Comparison of ENCODE assay signal across 16 mouse cellular contexts in the genomic region with DNA sequence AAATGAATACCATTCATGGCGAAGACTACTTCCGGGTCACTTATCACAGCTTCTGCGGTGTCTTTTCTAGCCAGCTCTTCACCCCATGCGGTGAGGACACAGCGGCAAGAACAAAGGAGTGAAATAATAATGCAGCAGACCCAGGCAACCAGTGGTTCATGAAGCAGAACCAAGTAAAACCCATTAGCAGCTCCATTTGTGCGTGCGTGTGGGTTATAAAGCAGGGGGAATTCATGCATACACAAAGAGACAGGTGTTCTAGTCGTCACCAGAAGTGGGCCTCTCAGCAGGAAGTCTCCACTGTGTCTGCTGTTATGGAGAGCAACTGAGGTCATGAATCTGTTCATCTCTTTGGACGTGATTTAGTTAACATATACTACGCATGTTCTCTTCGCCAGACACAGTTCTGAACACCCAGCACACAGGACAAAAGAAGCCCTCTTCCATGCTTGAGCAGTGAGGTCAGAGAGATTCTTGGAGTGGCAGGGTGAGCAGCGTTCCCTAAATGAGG. TPM values are rescaled to one million over a fixed set of nuclear protein-coding genes. Genes with fewer than 3 reads are reported as not detected.
DNase-seq lines count a peak whose midpoint lies in the region; ATAC-seq and TF ChIP-seq lines count a peak whose summit lies in the region.
"Had no signal": no experiment of that assay in that cellular context is flagged by ENCODE, and none has a peak within 500 bp of the region (broad histone marks: within the 10 kb centered on the region; RNA-seq: fewer than 3 reads in every experiment).

No protein-coding gene starts in this region.

- intact Hi-C loops in left cerebral cortex, postnatal 14 days (cut with DNase I): no loop called here

- no peak overlapping the region for H3K4me2 ChIP-seq in forebrain, embryonic 15.5 days (replicated peaks)
- no peak overlapping the region for H3K4me2 ChIP-seq in hindbrain, embryonic 11.5 days (replicated peaks; ENCODE audit: low read depth, low read length)
- H3K4me2 ChIP-seq in midbrain, postnatal 0 days (ENCODE audit: low read depth, low read length, poor library complexity, severe bottlenecking): no peak overlapping the region
- H3K4me2 ChIP-seq: heart, embryonic 15.5 days; stomach, embryonic 15.5 days had no signal

- 39% methylated on average over 12 of the region's 12 CpGs for WGBS in forebrain, embryonic 10.5 days
- 24% methylated on average over 12 of the region's 12 CpGs for WGBS in forebrain, embryonic 15.5 days
- 32% methylated on average over 12 of the region's 12 CpGs for WGBS in hindbrain, embryonic 11.5 days
- WGBS in midbrain, postnatal 0 days: 27% methylated on average over 12 of the region's 12 CpGs

- H3K36me3 ChIP-seq in forebrain, embryonic 10.5 days (replicated peaks): no peaks in the 10 kb centered on the region
- no peaks in the 10 kb centered on the region for H3K36me3 ChIP-seq in forebrain, embryonic 15.5 days
- no peaks in the 10 kb centered on the region for H3K36me3 ChIP-seq in hindbrain, embryonic 11.5 days (ENCODE audit: control insufficient read depth, insufficient read depth, low read length)
- H3K36me3 ChIP-seq in midbrain, postnatal 0 days (ENCODE audit: insufficient read depth, low read length): no peaks in the 10 kb centered on the region
- H3K36me3 ChIP-seq: G1E; heart, embryonic 15.5 days; limb, embryonic 10.5 days; stomach, embryonic 15.5 days had no signal

- H3K27me3 ChIP-seq in forebrain, embryonic 10.5 days (ENCODE audit: poor library complexity, severe bottlenecking): no peaks in the 10 kb centered on the region
- no peaks in the 10 kb centered on the region for H3K27me3 ChIP-seq in forebrain, embryonic 15.5 days
- no peaks in the 10 kb centered on the region for H3K27me3 ChIP-seq in hindbrain, embryonic 11.5 days (ENCODE audit: control insufficient read depth, insufficient read depth, low read length)
- no peaks in the 10 kb centered on the region for H3K27me3 ChIP-seq in midbrain, postnatal 0 days (ENCODE audit: insufficient read depth, low read length)
- H3K27me3 ChIP-seq: heart, embryonic 15.5 days; stomach, embryonic 15.5 days had no signal

- H3K4me3 ChIP-seq in forebrain, embryonic 10.5 days: no peak overlapping the region
- no peak overlapping the region for H3K4me3 ChIP-seq in forebrain, embryonic 15.5 days
- no peak overlapping the region for H3K4me3 ChIP-seq in hindbrain, embryonic 11.5 days (ENCODE audit: low read depth, low read length)
- H3K4me3 ChIP-seq in midbrain, postnatal 0 days (ENCODE audit: low read depth, low read length): no peak overlapping the region
- H3K4me3 ChIP-seq: heart, embryonic 15.5 days; limb, embryonic 10.5 days; stomach, embryonic 15.5 days had no signal

- H3K9me3 ChIP-seq in forebrain, embryonic 10.5 days: no peaks in the 10 kb centered on the region; the same call in 1 of the 2 replicates
- no peaks in the 10 kb centered on the region for H3K9me3 ChIP-seq in forebrain, embryonic 15.5 days
- no peaks in the 10 kb centered on the region for H3K9me3 ChIP-seq in hindbrain, embryonic 11.5 days (ENCODE audit: control insufficient read depth, low read length)
- H3K9me3 ChIP-seq in midbrain, postnatal 0 days (ENCODE audit: low read length): no peaks in the 10 kb centered on the region
- H3K9me3 ChIP-seq: G1E; heart, embryonic 15.5 days; limb, embryonic 10.5 days; stomach, embryonic 15.5 days had no signal

- peaks cover 14% of the 10 kb centered on the region for H3K4me1 ChIP-seq in forebrain, embryonic 10.5 days
- no peaks in the 10 kb centered on the region for H3K4me1 ChIP-seq in forebrain, embryonic 15.5 days
- H3K4me1 ChIP-seq in hindbrain, embryonic 11.5 days (replicated peaks; ENCODE audit: control insufficient read depth, insufficient read depth, low read length): no peaks in the 10 kb centered on the region
- no peaks in the 10 kb centered on the region for H3K4me1 ChIP-seq in midbrain, postnatal 0 days (ENCODE audit: insufficient read depth, low read length)
- H3K4me1 ChIP-seq: heart, embryonic 15.5 days; limb, embryonic 10.5 days; stomach, embryonic 15.5 days had no signal

- DNase-seq in forebrain, embryonic 10.5 days (ENCODE audit: extremely low spot score, low spot score): peak; percentile 30
- DNase-seq in R1 (ENCODE audit: low read depth, low spot score) (peak; percentile 61), liver (no peak)
- peak; percentile 29 for DNase-seq in hindbrain, embryonic 11.5 days (ENCODE audit: low spot score)
- DNase-seq in midbrain, postnatal 0 days (ENCODE audit: low spot score): peak; percentile 13
- DNase-seq in heart, adult 9 months (ENCODE audit: low spot score in 2 of 2): no peak
- no peak for DNase-seq in left cerebral cortex, postnatal 14 days (ENCODE audit: low spot score in 2 of 2)
- DNase-seq: gastrocnemius, postnatal 25 days; right cerebral cortex, postnatal 4 days had no signal

- no peak for ATAC-seq in forebrain, embryonic 15.5 days (replicated peaks)
- ATAC-seq in hindbrain, embryonic 11.5 days (ENCODE audit: low FRiP score): peak; percentile 61
- ATAC-seq in midbrain, postnatal 0 days (ENCODE audit: low FRiP score): no peak
- ATAC-seq: intestine, embryonic 16.5 days had no signal

- no peak overlapping the region for H3K9ac ChIP-seq in forebrain, embryonic 15.5 days (replicated peaks)
- no peak overlapping the region for H3K9ac ChIP-seq in hindbrain, embryonic 11.5 days (ENCODE audit: low read depth, low read length)
- no peak overlapping the region for H3K9ac ChIP-seq in midbrain, postnatal 0 days (replicated peaks; ENCODE audit: low read length, poor library complexity, severe bottlenecking)
- H3K9ac ChIP-seq: heart, embryonic 15.5 days; stomach, embryonic 15.5 days had no signal

- H3K27ac ChIP-seq in forebrain, embryonic 10.5 days: no peak overlapping the region
- H3K27ac ChIP-seq in forebrain, embryonic 15.5 days (replicated peaks): no peak overlapping the region
- no peak overlapping the region for H3K27ac ChIP-seq in hindbrain, embryonic 11.5 days (ENCODE audit: low read depth, low read length)
- no peak overlapping the region for H3K27ac ChIP-seq in midbrain, postnatal 0 days (ENCODE audit: low read depth, low read length)
- H3K27ac ChIP-seq: heart, embryonic 15.5 days; limb, embryonic 10.5 days; macrophage; stomach, embryonic 15.5 days had no signal

- no peak for TF ChIP-seq CTCF in midbrain, postnatal 0 days (IDR thresholded peaks at IDR 0.05)

RNA-seq across cellular contexts. Expression of a gene that starts 19.6 kb away (rescaled TPM):
- 1.1 and 1.8 TPM in 2 replicates for polyA plus RNA-seq in forebrain, embryonic 10.5 days (2016; fragmentation: Nextera tagmentation; extraction: Ambion mirVana)
- 3.6 and 3.8 TPM in 2 replicates for polyA plus RNA-seq in forebrain, embryonic 15.5 days (2015; fragmentation: Nextera tagmentation; extraction: Ambion mirVana)
- polyA plus RNA-seq in hindbrain, embryonic 11.5 days (2014; fragmentation: Nextera tagmentation; extraction: Ambion mirVana): 6.8 and 10.1 TPM in 2 replicates
- 10.0 and 15.0 TPM in 2 replicates for total RNA-seq in midbrain, postnatal 0 days (2014; rRNA removed)
- 10.4 and 11.3 TPM in 2 replicates for polyA plus RNA-seq in midbrain, postnatal 0 days (2015; fragmentation: Nextera tagmentation; extraction: Ambion mirVana)
- total RNA-seq in left cerebral cortex, postnatal 14 days (2021): 1 to 10 TPM; 5.1 to 6.3 TPM
- polyA plus RNA-seq: G1E, macrophage had no signal

Comparison
In these comparisons a context has a peak if more than half of its experiments do, and no peak if none do; other contexts are left out.
1. DNase-seq: peak in forebrain, embryonic 10.5 days (single experiment), R1 (single experiment), hindbrain, embryonic 11.5 days (single experiment) and midbrain, postnatal 0 days (single experiment); none in heart, adult 9 months (0 of 2), liver (single experiment) and left cerebral cortex, postnatal 14 days (0 of 2).